Comparison of ENCODE assay signal across 8 mouse cellular contexts in genomic region chr12:52503456-52504320, GRCm38 (mm10). TPM values are rescaled to one million over a fixed set of nuclear protein-coding genes. Genes with fewer than 3 reads are reported as not detected.
DNase-seq lines count a peak whose midpoint lies in the region; ATAC-seq lines count a peak whose summit lies in the region.

Gene Arhgap5 (plus strand): TSS chr12:52503972.

- H3K36me3 ChIP-seq in hindbrain, embryonic 14.5 days (replicated peaks; ENCODE audit: control insufficient read depth, insufficient read depth) = no peaks in the 10 kb centered on the region

- H3K4me1 ChIP-seq in hindbrain, embryonic 14.5 days (replicated peaks; ENCODE audit: control insufficient read depth, insufficient read depth, low read length) = peaks cover 24% of the 10 kb centered on the region

- peak; percentile 98 for ATAC-seq in hindbrain, embryonic 14.5 days (ENCODE audit: low FRiP score)

- peak within 1 kb of the TSS; percentile 97 for H3K9ac ChIP-seq in hindbrain, embryonic 14.5 days

- DNase-seq in R1 (ENCODE audit: low read depth, low spot score) = peak; percentile 96
- peak; percentile 95 to 99 for DNase-seq in cerebellum, postnatal 25 days
- DNase-seq in frontal cortex, postnatal 25 days (ENCODE audit: low spot score in 2 of 2) = peak; percentile 76 to 87
- DNase-seq in hindbrain, embryonic 14.5 days (ENCODE audit: low spot score) = peak; percentile 97
- peak; percentile 92 to 94 for DNase-seq in layer of hippocampus, postnatal 36 days
- peak; percentile 96 for DNase-seq in lung, postnatal 36 days
- peak; percentile 98 for DNase-seq in retina, postnatal 1 day
- DNase-seq in urinary bladder, adult 18-20 months (ENCODE audit: low spot score in 2 of 2) = peak; percentile 78 to 94

- peak within 1 kb of the TSS; percentile 86 for H3K4me2 ChIP-seq in hindbrain, embryonic 14.5 days (replicated peaks)

- H3K9me3 ChIP-seq in hindbrain, embryonic 14.5 days (ENCODE audit: control insufficient read depth, low read length) = no peaks in the 10 kb centered on the region

- under 1% methylated on average over 59 of the region's 119 CpGs for WGBS in hindbrain, embryonic 14.5 days

- peak within 1 kb of the TSS; percentile 99 for H3K27ac ChIP-seq in hindbrain, embryonic 14.5 days

- no peaks in the 10 kb centered on the region for H3K27me3 ChIP-seq in hindbrain, embryonic 14.5 days (ENCODE audit: control insufficient read depth, insufficient read depth, low read length)

- H3K4me3 ChIP-seq in hindbrain, embryonic 14.5 days (replicated peaks; ENCODE audit: low read length) = peak within 1 kb of the TSS; percentile 99

RNA-seq across cellular contexts. Expression of gene Arhgap5, which starts in this region (rescaled TPM):
- 42.3 and 45.4 TPM in 2 replicates for polyA plus RNA-seq in hindbrain, embryonic 14.5 days (2014; fragmentation: Nextera tagmentation; extraction: Ambion mirVana)
- 100 to 1,000 TPM; 141 to 146 TPM for total RNA-seq in layer of hippocampus, postnatal 36 days (2021)

Comparison
In these comparisons a context has a peak if more than half of its experiments do, and no peak if none do; other contexts are left out.
1. Peak in every context shown above with its lines: DNase-seq, ATAC-seq, H3K4me3 ChIP-seq and H3K27ac ChIP-seq.